Mouse (Mus musculus): ENCODE data around the gene Map6.

Gene Map6

DNA sequence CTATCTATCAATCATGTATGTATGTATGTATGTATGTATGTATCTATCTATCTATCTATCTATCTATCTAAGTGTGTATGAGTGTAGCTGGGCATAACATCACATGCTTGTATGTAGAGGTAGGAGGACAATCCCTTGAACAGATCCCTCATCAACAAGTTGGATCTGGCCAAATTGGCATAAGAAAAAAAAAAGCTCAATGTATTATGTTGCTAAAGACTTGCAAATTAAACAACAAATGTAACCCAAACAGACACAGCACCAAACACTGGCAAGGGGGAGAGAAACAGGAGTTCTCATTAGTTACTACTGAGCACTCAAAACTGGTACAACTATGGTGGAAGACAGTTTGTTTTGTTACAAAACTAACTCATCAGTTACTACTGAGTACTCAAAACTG lies 2.6 kb upstream of the Map6 start:
- in situ Hi-C loops (cut with MboI) = no loop called here

DNA sequence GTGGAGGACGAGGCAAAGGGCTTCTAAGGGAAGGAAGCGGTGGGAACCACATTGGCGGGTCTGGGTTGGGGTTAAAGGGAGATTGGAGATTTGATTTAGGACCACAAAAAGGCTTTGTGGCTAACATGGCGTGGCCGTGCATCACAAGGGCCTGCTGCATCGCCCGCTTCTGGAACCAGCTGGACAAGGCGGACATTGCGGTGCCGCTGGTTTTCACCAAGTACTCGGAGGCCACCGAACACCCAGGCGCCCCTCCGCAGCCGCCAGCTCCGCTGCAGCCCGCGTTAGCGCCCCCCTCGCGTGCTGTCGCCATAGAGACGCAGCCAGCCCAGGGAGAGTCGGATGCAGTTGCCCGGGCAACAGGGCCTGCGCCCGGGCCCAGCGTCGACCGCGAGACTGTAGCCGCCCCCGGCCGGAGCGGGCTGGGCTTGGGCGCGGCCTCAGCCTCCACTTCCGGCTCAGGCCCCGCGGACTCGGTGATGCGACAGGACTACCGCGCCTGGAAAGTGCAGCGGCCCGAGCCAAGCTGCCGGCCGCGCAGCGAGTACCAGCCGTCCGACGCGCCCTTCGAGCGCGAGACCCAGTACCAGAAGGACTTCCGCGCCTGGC lies 754 bp downstream of the Map6 start:
- in situ Hi-C loops (cut with MboI) = no loop called here

DNA sequence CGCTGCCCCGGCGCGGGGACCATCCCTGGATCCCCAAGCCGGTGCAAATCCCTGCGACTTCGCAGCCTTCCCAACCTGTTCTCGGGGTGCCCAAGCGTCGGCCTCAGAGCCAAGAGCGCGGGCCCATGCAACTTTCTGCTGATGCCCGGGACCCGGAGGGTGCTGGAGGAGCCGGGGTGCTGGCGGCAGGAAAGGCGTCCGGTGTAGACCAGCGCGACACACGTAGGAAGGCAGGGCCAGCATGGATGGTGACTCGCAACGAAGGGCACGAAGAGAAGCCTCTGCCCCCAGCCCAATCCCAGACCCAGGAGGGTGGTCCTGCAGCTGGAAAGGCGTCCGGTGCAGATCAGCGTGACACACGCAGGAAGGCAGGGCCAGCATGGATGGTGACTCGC lies 1.3 kb downstream of the Map6 start:
- in situ Hi-C loops (cut with MboI) = no loop called here

DNA sequence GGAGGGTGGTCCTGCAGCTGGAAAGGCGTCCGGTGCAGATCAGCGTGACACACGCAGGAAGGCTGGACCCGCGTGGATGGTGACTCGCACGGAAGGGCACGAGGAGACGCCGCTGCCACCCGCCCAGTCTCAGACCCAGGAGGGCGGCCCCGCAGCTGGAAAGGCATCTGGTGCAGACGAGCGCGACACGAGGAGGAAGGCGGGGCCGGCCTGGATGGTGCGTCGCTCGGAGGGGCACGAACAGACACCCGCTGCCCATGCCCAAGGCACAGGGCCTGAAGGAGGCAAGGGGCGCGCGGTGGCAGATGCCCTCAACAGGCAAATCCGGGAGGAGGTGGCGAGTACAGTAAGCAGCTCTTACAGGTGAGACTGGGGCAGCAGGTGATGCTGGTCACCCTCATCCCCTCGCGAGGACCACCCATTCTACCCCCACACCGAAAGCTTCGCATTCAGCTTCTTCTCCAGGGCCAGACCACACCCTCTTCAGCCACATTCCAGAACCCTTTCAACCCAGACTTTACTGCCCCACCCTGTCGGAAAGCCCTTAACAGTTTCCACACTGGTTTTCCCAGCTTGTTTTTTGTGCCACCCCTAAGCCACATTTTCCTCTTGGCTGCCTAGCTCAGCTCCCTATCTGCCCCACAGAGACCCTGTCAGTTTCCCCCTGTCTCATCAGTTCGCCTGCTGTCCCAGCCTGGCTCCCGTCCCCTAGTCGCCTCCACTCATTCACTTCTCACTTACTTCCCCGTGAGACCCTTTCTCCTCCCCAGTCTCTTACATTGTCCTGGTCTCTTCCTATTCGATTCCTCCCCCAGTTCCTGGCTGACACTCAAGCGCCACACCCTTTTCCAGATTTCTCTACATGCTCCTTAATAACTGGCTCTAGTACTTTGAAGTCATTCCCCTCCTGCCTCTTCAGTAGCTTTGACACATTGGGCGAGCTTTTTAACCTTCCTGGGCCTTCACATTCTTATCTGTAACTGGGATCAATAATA lies 2.0 kb downstream of the Map6 start:
- in situ Hi-C loops (cut with MboI) = no loop called here

DNA sequence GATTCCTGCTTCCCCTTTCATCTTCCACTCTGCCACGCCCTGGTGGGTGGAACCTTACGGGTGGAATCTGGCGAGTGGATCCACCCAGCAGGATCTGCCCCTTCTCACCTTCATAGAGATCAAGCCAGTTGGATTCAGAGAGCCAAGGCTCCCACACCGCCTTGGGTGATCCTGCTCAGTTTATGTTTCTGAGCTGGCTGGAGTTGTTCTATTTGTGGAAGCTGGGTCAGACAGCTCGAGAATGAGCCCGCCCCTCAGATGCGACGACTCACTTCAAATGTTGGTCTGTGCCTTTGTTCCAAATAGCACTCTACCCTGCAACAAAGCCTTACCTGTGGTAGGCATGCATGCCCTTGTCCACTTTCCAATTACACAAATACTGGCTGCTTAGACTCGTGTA lies 4.4 kb downstream of the Map6 start:
- in situ Hi-C loops (cut with MboI) = loop anchor here (10.0 kb wide), 1 partner anchor 63 kb away; no protein-coding TSS in a partner anchor

DNA sequence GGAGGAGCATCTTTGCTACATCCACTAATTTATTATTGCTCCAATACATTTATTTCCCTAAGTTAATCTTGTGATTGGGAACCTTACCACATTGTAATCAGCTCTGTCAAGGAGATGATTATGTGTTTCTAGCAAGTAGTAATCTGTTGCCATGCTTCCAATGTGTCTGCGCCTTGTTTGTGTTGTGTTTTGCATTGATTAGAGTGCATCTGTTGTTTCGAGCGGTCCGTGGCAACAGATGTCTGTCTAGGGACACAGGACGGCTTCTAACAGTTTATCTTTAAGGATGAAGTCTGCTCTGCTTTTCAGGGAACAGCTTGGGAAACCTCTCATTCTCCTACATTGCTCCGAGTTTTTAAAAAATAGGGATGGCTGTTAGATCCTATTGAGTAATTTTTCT lies 7.9 kb downstream of the Map6 start:
- in situ Hi-C loops (cut with MboI) = loop anchor here (10.0 kb wide), 1 partner anchor 60 kb away; no protein-coding TSS in a partner anchor

DNA sequence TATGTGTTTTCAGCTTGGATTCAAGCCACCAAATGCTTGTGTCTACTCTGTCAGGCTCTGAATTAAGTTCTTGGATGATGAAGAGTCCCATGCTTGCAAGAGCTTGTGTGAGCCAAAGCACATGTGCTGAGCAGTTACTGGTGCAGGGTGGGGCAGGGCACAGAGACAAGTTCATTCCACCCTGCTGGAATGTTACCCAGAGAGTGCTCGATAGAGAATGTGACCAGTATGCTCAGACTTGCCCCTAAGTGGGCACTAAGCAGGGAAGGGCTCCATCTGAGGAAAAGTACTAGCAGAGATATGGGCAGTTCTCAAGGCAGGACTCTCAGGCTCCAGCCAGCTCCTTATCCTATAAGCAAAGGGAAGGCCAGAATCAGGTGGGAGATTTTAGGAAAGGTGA lies 9.4 kb downstream of the Map6 start:
- in situ Hi-C loops (cut with MboI) = loop anchor here (10.0 kb wide), 1 partner anchor 58 kb away; no protein-coding TSS in a partner anchor

DNA sequence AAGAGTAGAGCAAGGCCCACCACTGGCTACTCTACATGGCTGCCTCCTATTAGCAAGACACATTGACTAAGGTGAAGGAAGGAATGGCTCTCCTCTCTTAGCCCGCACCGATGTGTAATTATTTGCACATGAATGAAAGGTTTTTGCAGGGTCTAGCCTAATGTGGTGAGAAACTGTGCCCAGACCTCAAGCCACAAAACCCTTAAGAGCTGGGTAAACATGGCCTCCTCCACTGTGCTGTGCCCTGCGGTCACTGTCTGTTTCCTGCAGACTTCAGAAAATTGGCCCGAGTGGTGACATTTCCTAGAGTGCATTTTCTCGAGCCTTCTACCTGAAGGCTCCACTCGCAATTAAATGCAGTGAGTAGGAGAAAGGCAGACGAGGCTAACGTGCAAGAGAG lies 11.1 kb downstream of the Map6 start:
- in situ Hi-C loops (cut with MboI) = loop anchor here (10.0 kb wide), 1 partner anchor 56 kb away; no protein-coding TSS in a partner anchor

DNA sequence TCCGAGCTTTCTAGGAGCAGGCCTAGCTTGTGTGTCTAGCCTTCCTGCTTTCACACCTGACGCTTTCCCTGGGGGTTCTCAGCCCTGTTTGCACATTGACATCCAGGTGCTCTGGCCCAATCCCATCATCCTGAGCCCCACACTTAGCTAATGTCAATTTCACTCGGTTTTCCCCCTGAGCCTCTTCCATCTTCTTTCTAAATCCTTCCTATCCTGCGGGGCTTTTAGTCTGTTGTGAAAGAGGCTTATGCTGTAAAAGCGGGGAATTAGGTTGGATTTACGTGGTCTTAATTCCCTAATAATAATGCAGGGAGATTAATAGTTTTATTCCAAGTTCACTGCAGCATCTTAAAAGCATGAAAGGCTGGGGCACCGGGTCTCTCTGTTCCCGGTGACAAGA lies 12.3 kb downstream of the Map6 start:
- in situ Hi-C loops (cut with MboI) = loop anchor here (10.0 kb wide), 1 partner anchor 55 kb away; no protein-coding TSS in a partner anchor

DNA sequence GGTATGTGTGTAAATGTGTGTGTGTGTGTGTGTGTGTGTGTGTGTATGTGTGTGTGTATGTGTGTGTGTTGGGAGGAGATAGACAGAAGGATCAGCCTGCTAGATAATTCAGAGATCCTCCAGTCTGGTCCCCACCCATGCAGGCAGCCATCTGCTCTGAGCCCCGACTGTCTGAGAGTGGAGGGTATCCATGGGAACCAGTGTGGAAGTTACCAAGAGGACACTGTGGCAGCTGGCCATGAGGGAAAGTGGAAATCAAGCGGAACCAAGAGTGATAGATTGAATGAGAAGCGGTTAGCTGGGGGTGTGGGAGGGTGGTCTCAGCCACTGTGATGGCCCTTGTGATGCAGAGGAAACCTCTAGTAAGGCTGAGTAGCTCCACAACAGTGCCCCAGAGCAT lies 20.0 kb downstream of the Map6 start:
- in situ Hi-C loops (cut with MboI) = no loop called here

DNA sequence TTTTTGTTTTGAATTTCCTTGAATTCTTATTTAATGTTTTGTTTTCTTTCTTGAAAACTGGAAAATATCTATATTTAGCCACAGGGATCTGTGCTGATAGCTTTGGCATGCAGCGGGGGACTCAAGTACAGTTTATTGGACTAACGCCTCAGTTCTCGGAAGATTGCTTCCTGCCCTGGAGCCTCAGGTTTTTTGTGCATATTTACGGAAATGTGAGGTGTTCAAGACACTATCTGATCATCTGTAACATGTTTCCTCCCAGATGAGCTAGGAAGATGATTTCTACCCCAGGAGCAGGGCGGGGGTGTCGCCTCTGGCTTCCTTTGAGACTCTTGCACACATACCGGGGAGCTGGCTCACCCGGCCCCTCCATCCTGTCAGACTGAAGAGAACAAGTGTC lies 22.8 kb downstream of the Map6 start:
- in situ Hi-C loops (cut with MboI) = no loop called here

DNA sequence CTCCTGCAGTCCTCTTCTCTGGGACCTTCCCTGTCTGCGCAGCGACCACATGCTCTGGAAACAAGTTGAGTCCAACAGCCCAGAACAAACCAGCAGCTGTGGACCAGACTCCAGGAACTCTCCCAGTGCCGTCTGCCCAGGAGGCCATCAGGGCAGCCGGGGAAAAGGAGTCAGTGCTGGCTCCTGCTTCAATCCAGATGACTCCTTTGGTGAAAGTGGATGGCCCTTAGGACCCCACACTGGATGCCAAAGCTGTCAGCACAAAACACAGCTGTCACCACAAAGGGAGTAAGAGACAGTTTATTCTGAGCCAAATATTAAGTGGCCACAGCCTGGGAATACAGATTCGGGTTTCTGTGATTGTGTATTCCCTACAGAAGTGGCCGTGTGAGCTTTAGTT lies 23.7 kb downstream of the Map6 start:
- in situ Hi-C loops (cut with MboI) = no loop called here

DNA sequence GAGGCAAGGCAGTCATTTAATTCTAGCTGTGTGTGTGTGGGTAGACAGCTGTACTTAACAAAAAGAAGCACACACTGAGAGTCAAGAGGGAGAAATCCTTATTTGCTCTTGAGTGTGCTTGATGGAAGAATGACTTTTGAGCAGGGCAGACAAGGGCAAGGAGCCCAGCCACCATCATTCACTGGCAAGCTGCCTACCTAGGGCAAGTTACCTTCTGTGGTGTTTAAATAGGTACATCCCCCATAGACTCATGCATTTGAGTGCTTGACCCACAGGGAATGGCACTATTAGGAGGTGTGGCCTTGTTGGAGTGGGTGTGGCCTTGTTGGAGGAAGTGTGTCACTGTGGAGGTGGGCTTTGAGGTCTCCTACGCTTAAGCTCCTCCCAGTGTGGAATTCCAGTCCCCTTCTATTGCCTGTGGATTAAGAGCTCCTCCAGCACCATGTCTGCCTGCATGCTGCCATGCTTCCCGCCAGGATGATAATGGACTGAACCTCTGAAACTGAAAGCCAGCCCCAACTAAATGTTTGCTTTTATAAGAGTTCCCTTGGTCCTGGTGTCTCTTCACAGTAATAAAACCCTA lies 27.0 kb downstream of the Map6 start:
- in situ Hi-C loops (cut with MboI) = no loop called here

DNA sequence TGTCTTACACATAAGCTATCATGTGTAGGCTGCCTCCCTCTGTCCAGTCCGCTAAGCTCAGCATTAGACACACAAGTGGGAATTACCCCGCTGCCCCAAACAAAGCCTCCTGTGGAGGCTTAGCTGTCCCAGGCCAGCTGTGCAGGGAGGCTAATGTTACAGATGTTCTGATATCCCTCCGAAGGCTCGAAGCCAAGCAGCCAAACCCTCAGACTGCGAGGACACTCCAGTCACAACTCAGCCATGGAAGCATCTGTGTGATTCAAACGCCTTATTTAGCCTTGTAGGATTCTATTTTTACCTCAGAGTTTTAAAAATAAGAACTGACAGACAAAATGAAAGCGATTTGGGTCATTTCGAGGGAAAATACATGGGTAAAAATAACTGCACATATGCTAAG lies 27.9 kb downstream of the Map6 start:
- in situ Hi-C loops (cut with MboI) = no loop called here

DNA sequence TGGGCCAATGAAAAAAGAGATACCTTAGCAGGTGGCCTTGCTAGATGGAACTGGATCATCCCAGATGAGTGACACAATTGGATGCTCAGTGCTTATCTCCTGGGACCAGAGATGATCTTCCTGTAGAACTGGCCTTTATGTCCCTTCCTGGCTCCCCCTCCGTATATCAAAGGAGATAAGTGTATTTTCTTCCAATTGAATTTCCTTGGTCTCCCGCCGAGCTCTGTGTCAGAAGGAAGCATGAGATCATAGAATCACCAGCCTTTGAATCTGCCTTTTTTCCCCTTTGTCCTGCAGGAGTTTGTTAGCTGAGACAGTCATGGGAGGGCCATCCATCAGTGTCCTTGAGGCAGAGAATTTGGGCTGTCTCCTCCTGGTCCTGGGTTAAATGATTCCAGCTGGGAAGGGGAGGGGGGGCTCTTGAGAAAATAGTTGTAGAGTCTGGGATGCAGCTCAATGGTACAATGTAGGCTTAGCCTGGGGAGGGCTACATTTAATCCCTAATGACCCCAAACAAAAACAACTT lies 33.5 kb downstream of the Map6 start:
- in situ Hi-C loops (cut with MboI) = no loop called here

DNA sequence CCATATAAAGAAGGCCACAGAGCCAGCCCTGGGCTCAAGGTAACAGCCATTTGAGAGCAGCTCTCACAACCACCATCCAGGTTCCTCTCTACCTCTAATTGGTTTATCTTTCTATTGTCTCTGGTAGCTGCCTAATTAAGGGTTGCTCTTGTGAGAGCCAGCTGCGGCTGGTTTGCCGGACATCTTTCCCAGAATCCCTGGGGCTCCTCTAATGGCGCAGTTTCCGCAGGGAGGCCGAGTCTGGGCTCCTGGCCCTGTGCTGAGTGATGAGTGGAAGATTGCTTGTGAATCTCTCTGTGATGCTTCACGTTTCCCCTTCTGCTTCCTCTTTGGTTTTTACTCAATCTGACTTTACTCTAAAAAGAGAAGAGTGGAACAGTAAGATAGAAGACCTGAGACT lies 36.8 kb downstream of the Map6 start:
- in situ Hi-C loops (cut with MboI) = no loop called here

DNA sequence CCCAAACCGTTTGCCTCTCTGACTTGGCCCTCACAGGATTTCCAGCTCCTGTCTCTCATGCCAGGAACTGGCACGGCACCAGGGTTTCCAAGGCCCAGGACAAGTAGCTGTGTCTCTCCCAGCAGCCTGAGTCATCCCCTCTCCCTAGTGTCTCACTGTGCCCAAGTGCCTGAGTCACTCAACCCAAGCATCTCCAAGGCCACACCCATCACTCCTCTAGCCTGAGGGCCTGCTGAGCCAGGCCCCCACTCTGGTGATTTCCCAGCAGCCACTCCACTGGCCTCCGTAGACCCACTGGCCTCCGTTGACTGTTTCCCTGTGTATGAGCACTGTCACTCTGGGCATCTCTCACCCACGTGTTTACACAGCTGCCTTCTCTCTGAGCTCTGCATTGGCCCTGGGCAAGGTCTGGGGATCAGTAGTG lies 37.7 kb downstream of the Map6 start:
- in situ Hi-C loops (cut with MboI) = no loop called here

DNA sequence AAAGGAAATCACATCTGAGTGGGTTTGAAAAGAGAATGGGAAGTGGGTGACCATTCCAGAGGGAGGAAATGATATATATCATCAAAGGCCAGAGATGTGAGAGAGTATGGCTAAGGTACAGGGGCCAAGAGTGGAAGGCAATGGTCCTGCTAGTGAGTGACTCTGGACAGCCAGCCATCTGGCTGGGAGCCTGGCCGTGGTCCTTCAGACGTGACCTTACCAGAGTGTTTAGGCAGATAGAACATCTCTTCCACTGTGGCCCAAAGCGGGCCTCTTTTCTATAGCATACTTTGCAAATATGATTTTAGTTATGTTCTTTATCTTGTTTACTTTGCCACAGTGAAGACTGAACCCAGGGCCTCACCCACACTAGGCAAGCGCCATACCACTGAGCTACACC lies 38.4 kb downstream of the Map6 start:
- in situ Hi-C loops (cut with MboI) = no loop called here

DNA sequence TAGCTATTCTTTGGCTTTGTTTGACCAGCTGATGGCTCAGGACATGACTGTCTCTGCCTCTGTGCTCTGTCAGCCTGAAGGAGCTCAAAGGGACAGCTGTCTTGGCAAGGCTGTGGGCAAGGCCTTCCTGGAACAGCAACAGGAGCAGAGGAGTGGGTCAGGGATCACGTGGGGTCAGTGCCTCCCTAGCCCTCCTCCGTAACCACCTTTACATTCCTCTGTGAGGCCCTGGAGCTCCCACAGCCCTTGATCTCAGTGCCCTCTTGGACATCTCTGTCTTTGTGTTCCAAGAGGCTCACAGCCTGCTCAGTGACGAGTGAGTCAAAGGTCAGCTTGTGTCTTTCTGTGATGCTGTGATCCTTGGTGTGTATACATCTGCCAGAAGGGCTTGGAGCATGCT lies 39.4 kb downstream of the Map6 start:
- in situ Hi-C loops (cut with MboI) = no loop called here

DNA sequence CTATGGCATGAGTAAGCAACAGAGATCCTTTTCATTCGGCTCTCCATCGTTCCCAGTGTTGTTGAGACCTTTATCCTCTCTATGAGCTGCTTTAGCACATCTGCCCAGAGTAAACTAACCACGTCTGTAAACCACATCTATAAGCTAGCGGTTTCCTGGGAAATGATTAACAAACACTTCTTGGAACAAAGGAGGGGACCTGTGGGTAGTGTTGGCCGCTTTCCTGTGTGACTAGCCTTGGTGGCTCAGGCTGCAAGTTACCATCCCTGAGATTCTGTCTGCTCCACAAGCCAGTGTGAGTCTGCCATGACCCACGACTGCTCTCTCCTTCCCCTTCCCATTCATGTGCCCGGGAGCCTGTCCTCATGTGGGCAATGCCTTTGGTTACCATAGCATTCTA lies 44.2 kb downstream of the Map6 start:
- in situ Hi-C loops (cut with MboI) = no loop called here

DNA sequence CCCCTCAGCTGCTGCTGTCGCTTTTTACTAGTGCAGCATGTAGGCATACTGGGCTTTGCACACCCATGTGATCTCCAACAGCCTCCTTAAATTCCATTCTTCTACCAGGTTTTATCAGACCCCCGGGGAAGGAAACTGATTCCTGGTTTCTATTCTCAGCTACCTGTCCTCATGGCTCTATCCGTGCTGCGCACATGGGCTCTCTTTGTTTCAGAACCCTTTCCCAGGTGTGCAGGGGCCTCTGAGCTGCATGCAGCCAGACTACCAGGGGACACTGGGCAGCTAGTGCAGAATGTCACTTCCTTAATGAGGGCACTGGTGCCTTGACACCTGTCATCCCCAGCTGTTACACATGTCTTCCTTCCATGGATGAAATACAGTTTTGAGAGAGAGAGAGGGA lies 44.8 kb downstream of the Map6 start:
- in situ Hi-C loops (cut with MboI) = no loop called here

DNA sequence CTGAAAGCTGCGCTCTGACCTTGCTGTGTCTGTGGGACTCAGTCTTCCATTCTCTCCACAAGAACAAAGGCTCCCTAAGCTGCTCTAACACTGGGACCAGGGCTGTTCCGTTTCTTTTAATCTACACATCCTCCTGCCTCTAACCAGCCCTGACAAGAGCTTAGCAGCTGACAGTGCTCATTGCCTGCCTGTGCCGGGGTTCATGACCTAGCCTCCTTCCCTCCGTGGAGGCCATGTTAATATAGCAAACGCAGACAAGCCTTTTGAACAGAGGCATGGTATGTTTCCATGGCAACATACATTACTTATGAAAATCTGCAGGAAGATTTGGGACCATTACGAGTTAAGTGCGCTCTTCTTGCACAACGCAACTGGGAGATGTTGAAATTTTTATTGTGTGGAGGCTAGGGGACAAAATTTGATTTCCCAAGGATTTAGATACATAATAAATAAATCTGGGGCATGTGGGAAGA lies 45.5 kb downstream of the Map6 start:
- in situ Hi-C loops (cut with MboI) = no loop called here
